Mouse (Mus musculus) liver, postnatal 0 days (tissue): Measurements from ENCODE around the gene Traf1. TPM values are rescaled to one million over a fixed set of nuclear protein-coding genes. Genes with fewer than 3 reads are reported as not detected.

Source experiments
- ATAC-seq: fragments of 200-750 bp; cut with Nextera tagmentation; 2 replicates; pipeline ENCODE4 v1.8.0; 2017; ENCODE audit warnings: mild to moderate bottlenecking, moderate library complexity
- DNase-seq: peaks from one replicate; pipeline ENCODE4 v3.0.0-alpha.2; 2016
- H3K27ac ChIP-seq: fragments of 300-500 bp; sonication (generic); 2 replicates; pipeline ENCODE4 v1.5.1; 2014; ENCODE audit warnings: antibody characterized with exemption, moderate library complexity, mild to moderate bottlenecking, low read depth
- H3K27me3 ChIP-seq: fragments of 300-500 bp; sonication (generic); 2 replicates; pipeline ENCODE4 v1.6.1; 2014; ENCODE audit warnings: low read length, control low read depth, mixed read lengths; ENCODE audit not compliant: insufficient read depth
- H3K36me3 ChIP-seq: fragments of 300-500 bp; sonication (generic); replicated peaks from 2 replicates; pipeline ENCODE4 v1.6.1; 2014; ENCODE audit warnings: mild to moderate bottlenecking, control low read depth, low read length, moderate library complexity, mixed read lengths; ENCODE audit not compliant: insufficient read depth
- H3K4me1 ChIP-seq: fragments of 300-500 bp; sonication (generic); 2 replicates; pipeline ENCODE4 v1.6.1; 2014; ENCODE audit warnings: antibody characterized with exemption, mild to moderate bottlenecking, control low read depth; ENCODE audit not compliant: insufficient read depth
- H3K4me2 ChIP-seq: fragments of 300-500 bp; sonication (generic); 2 replicates; pipeline ENCODE4 v1.6.1; 2014; ENCODE audit warnings: low read depth, mild to moderate bottlenecking, low read length, moderate library complexity, mixed read lengths
- H3K4me3 ChIP-seq: fragments of 300-500 bp; sonication (generic); 2 replicates; pipeline ENCODE4 v1.5.1; 2014; ENCODE audit warnings: low read depth, low read length
- H3K9ac ChIP-seq: fragments of 300-500 bp; sonication (generic); replicated peaks from 2 replicates; pipeline ENCODE4 v1.6.1; 2014; ENCODE audit warnings: mild to moderate bottlenecking, moderate library complexity
- H3K9me3 ChIP-seq: fragments of 300-500 bp; sonication (generic); 2 replicates; pipeline ENCODE4 v1.6.1; 2016; ENCODE audit warnings: mild to moderate bottlenecking, control low read depth, low read length, mixed read lengths
- CTCF ChIP-seq: sonication (generic); IDR thresholded peaks from 2 replicates; pipeline ENCODE4 v1.5.1; 2016; ENCODE audit warnings: antibody characterized with exemption, low read depth
- EP300 ChIP-seq: IDR thresholded peaks from 2 replicates; pipeline ENCODE4 v1.6.1; 2016; ENCODE audit warnings: antibody characterized with exemption, low read depth, mild to moderate bottlenecking
- WGBS: fragments of 180-500 bp; shearing (Covaris S2); extraction: QIAGEN DNeasy Blood & Tissue Kit; methylation state at CpG from one replicate; pipeline ENCODE4 v1.1.7; 2014; ENCODE audit not compliant: insufficient replicate concordance; 5-methylcytosine and 5-hydroxymethylcytosine counted together
- polyA plus RNA-seq: library from polyadenylated mRNA; unstranded; fragments of >200 nt; fragmentation: Nextera tagmentation; extraction: Ambion mirVana; gene quantifications from 2 replicates; pipeline ENCODE4 v1.2.1, GENCODE M21; 2015

Traf1 gene
- polyA plus RNA-seq, 1 experiment from 2014 or later = 0.34 TPM

DNA sequence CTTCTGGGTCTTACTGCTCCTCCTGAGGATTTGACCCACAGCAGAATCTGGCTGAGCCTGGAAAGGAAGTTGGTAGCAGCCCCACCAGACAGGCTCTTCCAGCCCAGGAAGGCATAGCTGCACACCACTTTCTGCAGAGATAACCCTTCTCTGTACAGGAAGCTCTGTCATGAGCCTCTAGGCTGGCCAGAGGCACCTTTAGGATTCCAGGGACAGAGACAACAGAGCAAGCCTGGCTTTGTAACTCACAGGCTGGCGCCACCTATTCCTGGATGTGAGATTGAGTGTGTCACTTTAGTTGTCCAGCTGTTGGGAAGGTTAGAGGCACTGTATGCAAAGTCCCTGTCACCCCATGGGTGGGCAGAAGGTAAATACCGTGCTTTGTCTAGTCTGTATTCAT lies 46.5 kb downstream of the Traf1 start:
- no peak overlapping the region for H3K27ac ChIP-seq
- 59% methylated on average over 2 of the region's 2 CpGs for WGBS
- DNase-seq = no peak
- peaks cover 2% of the 10 kb centered on the region; the same call in 1 of the 2 replicates for H3K4me1 ChIP-seq
- H3K4me3 ChIP-seq = no peak overlapping the region
- peaks cover 15% of the 10 kb centered on the region; the same call in 1 of the 2 replicates for H3K27me3 ChIP-seq
- H3K4me2 ChIP-seq = no peak overlapping the region
- TF ChIP-seq CTCF (0 out of 2 replicates have a peak, but pooled peaks have one; percentile 1), EP300 (no peak)
- no peak overlapping the region for H3K9ac ChIP-seq
- H3K36me3 ChIP-seq = 0 out of 2 replicates have a peak, but pooled peaks cover 3% of the 10 kb centered on the region
- no peaks in the 10 kb centered on the region for H3K9me3 ChIP-seq
- ATAC-seq = no peak

DNA sequence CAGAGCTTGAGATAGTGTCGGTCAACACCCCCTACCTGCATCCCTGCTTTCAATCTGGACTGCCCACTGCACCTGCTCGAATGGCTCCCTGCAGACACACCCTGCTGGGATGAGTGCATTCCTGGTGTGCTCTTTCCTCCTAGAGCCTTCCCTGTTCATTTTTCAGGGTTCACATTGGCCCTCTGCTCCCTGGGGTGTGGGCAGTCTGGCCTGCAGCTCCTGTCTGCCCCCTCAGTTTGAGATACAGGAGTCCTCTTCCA lies 46.8 kb downstream of the Traf1 start:
- TF ChIP-seq CTCF (no peak), EP300 (no peak)
- H3K36me3 ChIP-seq = 0 out of 2 replicates have a peak, but pooled peaks cover 5% of the 10 kb centered on the region
- H3K27ac ChIP-seq = no peak overlapping the region
- H3K4me3 ChIP-seq = no peak overlapping the region
- peaks cover 2% of the 10 kb centered on the region; the same call in 1 of the 2 replicates for H3K4me1 ChIP-seq
- DNase-seq (no peak), ATAC-seq (no peak)
- H3K9me3 ChIP-seq = no peaks in the 10 kb centered on the region
- WGBS = 35% methylated on average over 2 of the region's 2 CpGs
- no peak overlapping the region for H3K9ac ChIP-seq
- H3K4me2 ChIP-seq = peak overlapping the region; percentile 79
- H3K27me3 ChIP-seq = peaks cover 15% of the 10 kb centered on the region; the same call in 1 of the 2 replicates

DNA sequence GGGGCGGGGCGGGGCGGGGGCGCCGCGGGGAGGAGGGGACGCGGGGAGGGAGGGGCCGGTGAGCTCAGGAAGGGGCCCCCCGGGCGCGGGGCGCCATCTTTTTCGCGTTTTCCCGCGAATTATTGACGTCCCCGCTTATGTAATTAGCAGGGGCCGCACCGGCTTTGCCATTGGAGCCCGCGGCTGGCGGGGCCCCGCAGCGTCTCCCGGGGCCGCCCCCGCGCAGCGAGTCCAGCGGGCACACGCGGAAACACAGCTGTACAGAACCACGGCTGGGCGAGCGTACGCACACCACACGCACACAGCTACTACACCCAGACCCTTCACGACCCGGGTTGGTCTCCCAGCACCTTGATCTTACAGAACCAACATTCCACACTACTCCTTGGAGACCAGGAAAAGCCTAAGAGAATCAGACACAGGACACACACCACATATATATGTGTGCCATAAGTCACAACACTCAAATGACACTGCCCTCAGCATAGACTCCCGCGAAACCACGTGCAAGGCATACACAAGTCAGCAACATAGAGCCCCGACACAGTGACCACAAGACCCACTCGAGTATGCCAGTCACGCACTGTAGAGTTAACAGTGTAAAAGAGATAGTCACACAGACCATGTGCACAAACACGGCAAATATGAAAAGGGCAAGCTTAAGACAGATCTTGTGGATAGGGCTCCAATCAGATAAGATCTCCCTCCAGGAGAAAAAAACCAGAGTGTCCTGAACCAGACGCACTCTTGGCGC lies 47.3 kb downstream of the Traf1 start:
- DNase-seq (peak; percentile 67), ATAC-seq (peak; percentile 63)
- Histone ChIP-seq H3K4me2 (peak overlapping the region; percentile 79), H3K4me1 (peaks cover 2% of the 10 kb centered on the region; the same call in 1 of the 2 replicates), H3K4me3 (peak overlapping the region; percentile 66), H3K27me3 (peaks cover 15% of the 10 kb centered on the region; the same call in 1 of the 2 replicates), H3K36me3 (0 out of 2 replicates have a peak, but pooled peaks cover 7% of the 10 kb centered on the region), H3K27ac (peak overlapping the region; percentile 66), H3K9ac (peak overlapping the region; percentile 65), H3K9me3 (no peaks in the 10 kb centered on the region)
- 2% methylated on average over 37 of the region's 50 CpGs for WGBS
- TF ChIP-seq CTCF (no peak), EP300 (no peak)

DNA sequence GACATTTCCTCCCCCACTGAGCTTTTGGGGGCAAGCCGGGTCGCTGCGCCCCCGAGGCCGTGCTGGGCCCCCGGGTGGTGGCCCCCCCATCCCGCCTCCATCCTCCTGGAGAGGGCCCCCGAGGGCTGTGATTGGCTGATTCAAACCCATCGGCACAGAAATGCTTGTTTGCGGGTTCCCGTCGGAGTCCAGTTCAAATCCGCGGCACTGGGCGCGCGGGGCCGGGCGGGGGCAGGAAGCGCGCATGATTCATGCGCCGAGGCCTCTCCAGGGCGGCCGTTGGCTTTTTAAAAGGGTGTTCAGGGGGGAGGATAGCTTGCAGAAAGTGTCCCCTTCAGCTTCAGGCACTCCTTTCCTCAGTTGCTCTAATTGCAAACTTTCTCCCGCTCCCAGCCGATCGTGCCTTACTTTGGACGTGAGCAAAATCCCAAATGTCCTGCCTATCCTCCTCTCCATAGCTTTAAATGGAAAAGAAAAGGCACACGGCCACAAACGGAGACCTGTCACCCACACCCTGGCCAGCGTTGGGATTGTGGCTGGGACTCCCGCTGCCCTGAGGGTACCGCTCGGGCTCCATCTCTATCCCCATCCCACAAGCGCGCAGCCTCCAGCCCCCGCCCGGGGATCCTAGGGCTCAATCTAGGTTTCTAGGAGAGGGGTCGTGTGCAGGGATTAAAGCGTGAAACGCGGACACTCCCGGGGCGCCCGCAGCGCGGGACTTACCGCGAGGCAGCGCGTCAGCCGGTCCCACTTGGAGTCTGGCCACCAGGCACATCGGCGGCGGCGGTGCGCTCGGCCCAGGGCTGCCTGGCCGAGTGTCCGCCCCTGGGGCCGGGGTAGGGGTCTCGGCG lies 48.1 kb downstream of the Traf1 start, which contains the start of gene Phf19:
Phf19 (minus strand) TSS at position 809 of the 851 bp plus-strand sequence.
- TF ChIP-seq EP300 (no peak), CTCF (0 out of 2 replicates have a peak, but pooled peaks have one; percentile 7)
- Histone ChIP-seq H3K4me2 (peak within 1 kb of the TSS; percentile 79), H3K4me1 (peaks cover 2% of the 10 kb centered on the region; the same call in 1 of the 2 replicates), H3K4me3 (peak within 1 kb of the TSS; percentile 66), H3K9ac (peak within 1 kb of the TSS; percentile 65), H3K27me3 (peaks cover 15% of the 10 kb centered on the region; the same call in 1 of the 2 replicates), H3K27ac (peak within 1 kb of the TSS; percentile 66), H3K9me3 (no peaks in the 10 kb centered on the region), H3K36me3 (0 out of 2 replicates have a peak, but pooled peaks cover 7% of the 10 kb centered on the region)
- peak; percentile 67 for ATAC-seq
- under 1% methylated on average over 55 of the region's 64 CpGs for WGBS
- peak; percentile 67 for DNase-seq

DNA sequence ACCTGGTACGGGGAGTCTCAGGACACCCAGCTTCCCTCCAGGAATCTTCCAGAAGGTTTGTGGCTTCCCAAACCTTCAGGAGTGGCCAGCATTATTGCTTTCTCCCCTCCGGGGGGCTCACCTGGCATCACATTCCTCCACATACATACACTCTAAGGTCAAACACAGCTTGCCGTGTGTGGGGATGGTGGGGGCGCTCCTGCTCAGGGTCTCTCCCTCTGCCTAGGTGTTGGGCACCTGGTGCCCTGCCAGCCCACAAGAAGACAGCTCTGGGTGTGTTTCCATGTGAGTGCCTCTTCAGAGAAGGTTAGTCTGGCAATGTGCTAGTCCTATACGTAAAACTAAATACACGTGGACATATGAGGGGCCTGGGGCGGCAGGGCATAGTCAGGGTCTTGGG lies 49.0 kb downstream of the Traf1 start:
- peak overlapping the region; percentile 66 for H3K4me3 ChIP-seq
- H3K4me1 ChIP-seq = peaks cover 2% of the 10 kb centered on the region; the same call in 1 of the 2 replicates
- peak overlapping the region; percentile 65 for H3K9ac ChIP-seq
- 62% methylated on average over 7 of the region's 7 CpGs for WGBS
- peaks cover 15% of the 10 kb centered on the region; the same call in 1 of the 2 replicates for H3K27me3 ChIP-seq
- 0 out of 2 replicates have a peak, but pooled peaks cover 7% of the 10 kb centered on the region for H3K36me3 ChIP-seq
- TF ChIP-seq CTCF (no peak), EP300 (no peak)
- no peak overlapping the region for H3K27ac ChIP-seq
- no peak for DNase-seq
- no peak for ATAC-seq
- no peaks in the 10 kb centered on the region for H3K9me3 ChIP-seq
- peak overlapping the region; percentile 79 for H3K4me2 ChIP-seq

DNA sequence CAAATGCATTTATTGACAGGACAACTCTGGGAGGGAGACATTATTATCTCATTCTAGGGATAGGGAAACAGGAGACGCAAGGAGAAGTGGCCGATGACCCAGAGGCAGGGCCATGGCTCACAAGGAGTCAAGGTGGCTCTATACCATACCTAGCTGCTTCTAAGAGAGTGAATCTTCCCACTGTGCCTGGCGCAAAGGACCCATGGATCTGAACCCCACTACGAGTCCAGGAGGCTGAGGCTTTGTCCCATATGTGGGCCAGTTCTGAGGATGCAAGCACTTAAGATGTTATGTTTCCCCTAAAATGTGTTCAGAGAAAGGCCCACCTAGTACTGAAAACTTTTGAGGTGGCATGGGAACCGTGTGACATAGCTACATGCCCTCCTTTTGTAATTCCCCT lies 49.7 kb downstream of the Traf1 start:
- Histone ChIP-seq H3K27ac (no peak overlapping the region), H3K9me3 (no peaks in the 10 kb centered on the region), H3K4me2 (no peak overlapping the region), H3K36me3 (0 out of 2 replicates have a peak, but pooled peaks cover 7% of the 10 kb centered on the region), H3K27me3 (peaks cover 15% of the 10 kb centered on the region; the same call in 1 of the 2 replicates), H3K4me1 (peaks cover 4% of the 10 kb centered on the region), H3K4me3 (no peak overlapping the region), H3K9ac (no peak overlapping the region)
- ATAC-seq = no peak
- no peak for DNase-seq
- 87% methylated on average over 5 of the region's 5 CpGs for WGBS
- no peak for TF ChIP-seq CTCF
- no peak for TF ChIP-seq EP300
